Mouse (Mus musculus) ovary, adult 18-20 months (tissue): ENCODE data around the gene Pts.

Experiments used
- DNase-seq: peaks from one replicate; pipeline ENCODE4 v3.0.0; 2022; ENCODE audit warnings: low spot score, mixed read lengths

Pts gene

GRCm38 (mm10) chr9:50490836-50491235, 37.7 kb downstream of the Pts start:
- no peak for DNase-seq

GRCm38 (mm10) chr9:50485521-50485920, 43.0 kb downstream of the Pts start:
- no peak for DNase-seq

- DNase-seq, result no peak
These were observed 45.8 kb downstream of the Pts start for GRCm38 (mm10) chr9:50482743-50483142.

- DNase-seq, result no peak
These were observed 49.0 kb downstream of the Pts start for GRCm38 (mm10) chr9:50479476-50479875.

GRCm38 (mm10) chr9:50478826-50479225, 49.7 kb downstream of the Pts start:
- no peak for DNase-seq

- DNase-seq, result no peak
These were observed 51.3 kb downstream of the Pts start for GRCm38 (mm10) chr9:50477270-50477669.

- DNase-seq, result no peak
These were observed 51.9 kb downstream of the Pts start for GRCm38 (mm10) chr9:50476651-50477050.

- no peak for DNase-seq
These were observed 52.8 kb downstream of the Pts start for GRCm38 (mm10) chr9:50475745-50476144.

- DNase-seq, result no peak
These were observed 53.2 kb downstream of the Pts start for GRCm38 (mm10) chr9:50475318-50475717.
